Mouse (Mus musculus) A20 (cell line): ENCODE results near the gene Lck.

ENCODE experiments used
- DNase-seq: peaks from one replicate; pipeline ENCODE4 v3.0.0-alpha.2; 2011; ENCODE audit warnings: low read depth, low spot score

The Lck gene

DNA sequence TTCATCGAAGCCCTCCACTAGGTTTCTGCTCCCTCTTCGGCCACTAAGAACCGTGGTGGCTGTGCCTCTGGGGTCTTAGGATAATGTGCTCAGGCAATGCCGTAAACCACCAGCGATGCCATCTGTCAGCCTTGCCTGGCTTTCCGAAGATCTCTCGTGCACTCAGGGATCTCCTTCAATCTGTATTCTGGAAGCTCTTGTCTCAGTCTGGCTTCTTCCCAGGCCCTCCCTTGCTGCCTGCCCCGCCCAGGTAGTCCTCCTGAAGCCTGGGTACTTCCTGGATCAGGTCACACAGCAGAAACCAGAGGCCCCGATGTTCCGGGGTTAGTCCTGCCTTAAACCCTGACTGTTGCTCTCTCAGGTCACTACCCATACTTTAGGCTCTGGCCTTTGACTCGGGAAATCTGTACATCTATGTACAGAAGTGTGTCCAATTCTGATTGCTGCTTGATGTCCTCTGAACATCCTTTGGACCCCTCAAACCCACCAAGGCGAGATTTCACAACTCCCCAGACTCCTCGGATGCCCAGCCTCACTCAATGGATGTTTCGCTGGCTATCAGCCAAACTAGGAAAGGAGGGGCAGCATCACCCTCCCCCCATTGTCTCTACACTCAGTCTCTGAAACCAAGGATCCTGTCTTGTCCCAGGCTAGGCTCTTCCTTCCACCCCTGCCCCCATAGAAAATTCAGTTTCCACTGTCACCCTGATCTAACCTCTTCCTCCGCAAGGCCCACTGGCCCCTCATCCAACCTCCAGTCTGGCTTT is 64.4 kb downstream of the Lck start:
- DNase-seq = no peak

DNA sequence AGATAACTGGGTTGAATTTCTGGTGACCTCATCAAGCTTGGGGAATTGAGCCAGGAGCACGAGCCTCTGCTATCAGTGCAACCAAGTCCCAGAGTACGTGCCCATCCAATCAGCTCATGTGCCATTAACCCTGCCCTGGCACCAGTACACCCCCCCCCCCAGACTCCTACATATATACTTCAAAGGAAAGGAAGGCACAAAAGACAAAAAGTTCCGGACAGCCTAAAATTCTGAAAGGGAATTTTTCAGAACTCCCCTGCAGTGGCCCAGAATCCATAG is 65.3 kb downstream of the Lck start:
- DNase-seq = no peak

DNA sequence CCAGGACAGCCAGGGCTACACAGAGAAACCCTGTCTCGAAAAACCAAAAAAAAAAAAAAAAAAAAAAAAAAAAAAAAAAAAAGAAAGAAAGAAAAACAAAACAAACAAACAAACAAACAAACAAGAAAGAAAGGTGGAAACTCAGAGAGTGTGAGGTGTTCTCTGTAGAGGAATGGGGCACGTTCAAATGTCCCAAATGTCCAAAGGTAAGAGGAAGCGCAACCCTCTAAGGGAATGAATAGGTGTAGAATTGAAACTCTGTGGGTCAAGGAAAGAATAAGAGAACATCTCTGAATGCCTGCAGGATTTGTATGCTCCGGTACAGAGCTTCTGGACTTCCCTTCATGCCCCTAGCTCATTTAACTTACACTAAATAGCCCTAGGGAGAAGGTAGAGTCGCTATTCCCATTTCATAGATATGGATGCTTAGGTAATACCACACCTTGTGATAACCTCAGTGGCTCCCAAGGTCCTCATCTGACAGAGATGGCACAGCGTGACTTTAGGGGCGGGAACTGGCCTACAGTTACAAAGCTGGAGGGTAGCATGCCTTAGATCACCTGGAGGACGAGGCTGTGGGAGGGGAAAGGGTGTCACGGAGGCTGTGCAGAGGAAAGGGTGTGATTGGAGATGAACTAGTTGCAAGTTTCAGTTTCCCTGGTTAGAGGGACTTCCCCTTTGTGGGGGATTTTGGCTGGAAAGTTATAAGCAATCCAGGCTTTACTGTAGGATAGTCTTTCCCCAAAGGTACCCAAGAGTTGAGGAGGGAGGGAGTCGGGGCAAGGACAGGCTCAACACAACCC is 65.8 kb downstream of the Lck start:
- DNase-seq = peak; percentile 52

DNA sequence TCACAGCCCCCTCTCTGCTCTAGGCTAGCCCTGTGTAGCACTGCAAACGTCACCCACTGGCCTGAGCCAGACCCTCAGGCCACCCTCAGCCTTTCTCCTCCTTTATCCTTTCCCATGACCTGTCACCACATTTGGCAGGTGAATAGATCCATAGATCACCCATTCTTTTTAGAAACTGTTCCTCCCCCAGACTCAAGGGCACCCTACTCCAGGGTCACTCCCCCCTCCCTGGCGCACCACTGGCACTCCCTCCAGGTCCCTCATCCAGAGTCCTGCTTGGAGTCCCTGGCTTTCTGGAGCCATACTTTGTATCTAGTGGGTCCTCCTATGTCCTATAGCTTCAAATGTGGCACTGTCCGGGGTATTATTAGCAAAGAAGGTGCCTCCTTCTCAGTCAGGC is 67.9 kb downstream of the Lck start:
- DNase-seq = no peak

DNA sequence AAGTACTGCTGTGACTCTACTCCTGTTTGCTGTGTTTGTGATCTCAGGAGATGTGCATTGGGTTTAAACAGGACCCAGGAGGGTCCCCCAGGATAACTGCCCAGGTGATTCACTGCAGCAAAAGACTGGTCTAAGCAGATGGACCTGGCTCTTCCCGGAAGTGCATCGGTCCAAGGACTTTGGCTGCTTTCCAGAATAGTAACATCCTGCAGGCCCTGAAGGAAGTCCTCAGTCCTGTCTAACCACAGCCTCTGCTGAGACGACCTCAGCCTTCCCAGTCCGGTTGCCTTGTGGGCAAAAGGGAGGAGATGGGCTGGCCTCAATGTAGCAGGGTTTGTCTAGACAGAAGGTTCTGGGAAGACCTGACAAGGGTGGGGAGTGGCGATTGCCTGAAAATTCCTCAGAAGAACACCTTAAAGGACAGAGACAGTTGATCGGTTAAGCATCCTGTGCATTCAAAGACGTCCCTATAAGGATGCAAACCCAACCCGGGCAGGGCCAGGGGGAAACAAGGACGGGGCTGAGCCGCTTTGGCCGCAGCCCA is 70.5 kb downstream of the Lck start:
- no peak for DNase-seq

DNA sequence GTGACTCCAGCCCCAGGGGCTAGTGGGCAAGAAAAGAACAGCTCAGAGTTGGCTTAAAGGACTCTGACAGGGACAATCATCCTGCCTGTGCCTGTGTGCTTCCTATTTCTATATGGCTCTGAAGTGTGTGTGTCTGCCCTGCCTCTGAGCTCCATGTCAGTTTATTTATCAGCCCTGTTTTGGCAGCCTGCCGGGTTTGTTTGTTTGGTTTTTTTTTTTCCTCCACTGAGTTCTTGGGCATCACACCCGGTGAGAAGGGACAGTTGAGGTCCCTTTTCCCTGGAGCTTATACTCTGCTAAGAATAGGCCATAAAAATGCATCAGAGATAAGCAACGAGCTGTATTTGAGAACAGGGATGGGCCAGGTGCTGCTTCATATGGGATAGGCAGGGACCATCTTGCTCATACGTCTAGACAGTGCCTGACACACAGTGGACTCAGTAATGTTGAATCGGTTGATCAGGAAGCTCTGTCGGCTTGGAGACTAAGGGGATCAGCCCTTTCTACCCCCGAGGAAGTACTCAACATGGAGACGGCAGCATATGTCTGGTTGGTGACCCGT is 71.0 kb downstream of the Lck start:
- no peak for DNase-seq

DNA sequence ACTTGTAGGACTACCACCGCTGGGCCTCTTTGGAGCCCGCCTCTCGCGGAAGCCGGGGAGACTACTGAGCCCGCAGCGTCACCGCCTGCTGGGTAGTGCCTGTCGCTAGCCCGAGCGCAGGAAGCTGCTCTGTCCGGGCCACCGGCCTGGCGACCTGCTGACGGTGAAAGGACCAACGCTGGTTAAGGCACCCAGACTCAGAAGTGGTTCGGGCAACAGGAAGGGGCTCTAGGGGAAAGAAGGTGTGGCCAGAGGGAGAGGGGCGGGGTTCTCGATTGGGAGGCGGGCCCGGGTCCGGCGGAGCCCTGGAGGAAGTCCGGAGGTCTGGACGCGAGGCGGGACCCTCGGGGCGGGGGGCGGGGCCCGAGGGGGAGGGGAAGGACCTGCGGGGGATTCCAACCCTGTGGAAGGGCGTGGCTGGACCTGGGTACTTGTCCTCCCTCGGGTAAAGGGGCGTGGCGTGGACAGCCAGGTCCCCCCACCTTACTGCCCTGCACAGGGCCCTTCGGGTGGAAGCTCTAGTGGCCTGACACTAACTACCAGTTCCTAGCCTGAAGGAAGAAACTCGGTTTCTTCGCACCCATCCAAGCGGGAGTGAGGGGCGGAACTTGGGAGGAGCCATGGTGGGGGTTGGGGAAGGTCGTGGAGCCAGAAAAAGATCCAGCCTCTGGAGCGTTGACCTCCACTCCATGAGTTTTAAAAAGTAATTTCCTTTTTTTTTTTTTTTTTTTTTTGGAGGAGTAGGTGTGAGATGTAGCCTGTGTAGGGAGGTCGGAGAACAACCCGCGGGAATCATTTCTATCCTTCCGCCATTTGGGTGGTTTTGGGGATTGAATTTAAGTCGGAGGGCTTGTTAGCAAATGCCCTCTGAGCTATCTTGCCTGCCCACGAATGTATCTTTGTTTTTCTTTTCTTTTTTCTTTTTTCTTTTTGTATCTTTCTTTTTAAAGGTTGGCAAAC is 72.6 kb downstream of the Lck start:
- DNase-seq = peak; percentile 84

DNA sequence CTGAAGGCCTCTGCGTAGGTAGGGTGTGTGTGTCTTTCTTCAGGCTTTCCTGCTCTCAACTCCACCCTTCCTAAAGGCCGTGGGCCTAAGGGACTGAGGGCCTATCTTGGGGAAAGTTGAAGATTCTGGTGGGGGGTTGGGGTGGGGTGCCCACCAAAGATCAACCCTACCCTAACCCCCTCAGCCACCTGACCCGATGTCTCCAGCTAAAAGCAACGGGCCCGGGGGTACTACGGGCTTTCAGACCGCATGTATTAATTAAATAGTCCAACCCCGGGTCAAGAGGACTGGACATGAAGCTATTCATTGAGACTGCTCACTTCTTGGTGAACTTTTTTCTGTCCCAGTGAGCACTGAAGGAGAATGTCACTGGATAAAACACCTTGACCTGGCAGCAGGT is 73.4 kb downstream of the Lck start:
- no peak for DNase-seq

DNA sequence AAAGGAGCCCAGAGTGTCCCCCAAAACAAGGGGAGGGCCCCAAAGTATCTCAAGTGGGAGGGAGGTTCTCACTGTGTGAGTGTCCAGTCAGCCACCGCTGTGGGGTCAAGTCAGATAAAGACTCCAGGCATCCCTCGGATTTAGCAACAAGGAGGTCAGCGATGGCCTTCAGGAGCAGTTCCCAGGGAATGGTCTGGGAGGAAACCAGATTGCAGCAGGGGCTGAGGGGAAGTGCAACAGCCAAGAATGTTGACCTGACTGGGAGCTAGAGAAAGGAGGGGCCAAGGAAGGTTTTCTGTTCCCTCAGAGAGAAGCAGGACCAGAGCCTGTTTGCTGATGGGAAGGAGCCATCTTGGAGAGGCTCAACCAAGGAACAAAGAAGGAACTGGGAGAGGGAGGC is 74.5 kb downstream of the Lck start:
- DNase-seq = no peak
